Mouse (Mus musculus) heart, postnatal 0 days (tissue): ENCODE data around the gene Dot1l.

ENCODE experiments used
- CTCF ChIP-seq: IDR thresholded peaks from 2 replicates; pipeline ENCODE4 v1.5.1; 2016; ENCODE audit warnings: antibody characterized with exemption, control low read depth, low read depth
- EP300 ChIP-seq: IDR thresholded peaks from 2 replicates; pipeline ENCODE4 v1.6.1; 2016; ENCODE audit warnings: antibody characterized with exemption, low read depth

DNA sequence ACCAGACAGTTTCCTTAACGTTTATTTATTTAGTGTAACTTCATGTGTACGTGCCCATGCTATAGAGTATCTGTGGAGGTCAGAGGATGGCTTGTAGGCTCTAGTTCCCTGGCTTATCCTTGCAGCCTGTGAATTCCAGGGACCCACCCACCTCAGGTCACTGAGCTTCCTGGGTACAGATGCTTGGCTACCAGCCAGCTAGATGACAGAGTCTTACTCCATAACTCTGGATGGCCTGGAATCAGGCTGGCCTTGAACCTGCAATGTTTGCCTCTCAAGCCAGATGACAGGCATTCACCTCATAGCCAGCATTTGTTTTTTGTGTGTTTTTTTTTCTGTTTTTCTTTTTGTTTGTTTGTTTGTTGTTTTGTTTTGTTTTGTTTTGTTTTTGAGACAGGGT is 62.2 kb downstream of the Dot1l start:
- TF ChIP-seq CTCF (no peak), EP300 (no peak)
